Mouse (Mus musculus) yolk sac, embryonic 10.5 days (tissue): ENCODE data around the gene Hist1h2ai.
A peak's percentile ranks its signal among the peaks of the same experiment; 100 is the strongest.

Experiments
- DNase-seq: peaks from one replicate; pipeline ENCODE4 v3.0.0-alpha.2; 2017; ENCODE audit warnings: low spot score

Gene Hist1h2ai

DNA sequence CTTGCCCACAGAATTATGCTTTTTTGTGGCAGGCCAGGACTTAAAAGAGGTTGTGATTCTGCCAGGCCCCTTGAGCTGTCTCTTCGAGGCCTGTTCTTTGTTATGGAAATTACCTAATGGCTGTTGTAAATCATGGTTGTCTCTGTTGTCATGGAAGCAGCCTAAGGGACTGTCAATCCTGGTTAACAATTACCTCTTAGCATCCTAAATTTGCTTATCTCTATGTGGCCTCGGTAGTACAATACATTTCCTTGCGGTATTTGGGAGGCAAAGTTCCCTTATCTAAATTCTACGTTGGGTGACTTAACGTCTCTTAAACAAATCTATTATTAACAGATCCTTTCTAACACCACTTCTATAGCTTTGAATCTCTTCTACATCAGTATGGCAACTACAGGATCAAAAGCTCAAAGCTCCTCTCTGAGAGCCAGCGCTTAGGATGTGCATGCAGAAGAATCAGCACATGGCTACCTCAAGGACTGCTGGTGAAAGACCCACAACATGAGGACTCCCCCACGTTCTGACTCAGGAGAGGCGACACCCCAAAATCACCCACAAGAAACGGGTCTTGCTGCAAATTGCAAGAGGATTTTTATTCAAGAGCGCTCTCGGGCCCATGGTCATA is 11.8 kb downstream of the Hist1h2ai start:
- DNase-seq = peak; percentile 53

DNA sequence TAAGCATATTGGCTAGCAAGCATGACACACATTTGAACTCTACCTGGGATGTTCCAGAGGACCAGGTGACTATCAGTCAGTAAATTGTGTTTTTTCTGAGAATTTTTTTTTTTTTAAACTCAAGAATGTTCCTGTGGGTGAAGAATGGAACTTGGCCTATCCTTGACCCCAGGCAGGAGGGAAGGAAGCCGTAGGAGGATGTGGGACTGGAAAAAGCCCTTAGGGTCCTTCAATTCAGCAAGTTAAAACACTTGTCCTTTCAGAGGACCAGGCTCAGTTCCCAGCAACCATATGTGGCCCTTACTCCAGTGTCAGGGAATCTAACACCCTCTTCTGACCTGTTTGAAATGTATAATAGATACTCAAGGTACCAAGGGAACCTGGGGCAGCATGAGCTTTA is 13.3 kb downstream of the Hist1h2ai start:
- DNase-seq = no peak

DNA sequence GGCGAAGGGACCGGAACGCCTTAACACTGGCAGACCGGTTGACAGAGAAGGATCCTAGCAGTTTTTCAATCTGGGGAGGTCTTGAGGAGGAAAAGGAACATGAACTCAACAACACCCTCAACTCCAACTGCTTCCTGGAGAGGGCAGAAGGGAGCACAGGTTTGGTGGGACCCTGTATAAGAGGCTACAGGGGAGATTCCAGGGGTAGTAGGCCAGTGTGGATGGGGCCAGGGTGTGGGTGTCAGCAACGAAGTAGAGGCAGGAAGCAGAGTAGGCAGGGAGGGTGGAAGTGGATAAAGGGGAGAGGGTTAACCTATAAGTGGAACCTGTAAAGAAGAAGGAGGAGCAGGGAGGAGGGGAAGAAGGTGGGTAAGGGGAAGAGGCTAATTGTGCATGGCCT is 17.2 kb downstream of the Hist1h2ai start:
- DNase-seq = no peak

DNA sequence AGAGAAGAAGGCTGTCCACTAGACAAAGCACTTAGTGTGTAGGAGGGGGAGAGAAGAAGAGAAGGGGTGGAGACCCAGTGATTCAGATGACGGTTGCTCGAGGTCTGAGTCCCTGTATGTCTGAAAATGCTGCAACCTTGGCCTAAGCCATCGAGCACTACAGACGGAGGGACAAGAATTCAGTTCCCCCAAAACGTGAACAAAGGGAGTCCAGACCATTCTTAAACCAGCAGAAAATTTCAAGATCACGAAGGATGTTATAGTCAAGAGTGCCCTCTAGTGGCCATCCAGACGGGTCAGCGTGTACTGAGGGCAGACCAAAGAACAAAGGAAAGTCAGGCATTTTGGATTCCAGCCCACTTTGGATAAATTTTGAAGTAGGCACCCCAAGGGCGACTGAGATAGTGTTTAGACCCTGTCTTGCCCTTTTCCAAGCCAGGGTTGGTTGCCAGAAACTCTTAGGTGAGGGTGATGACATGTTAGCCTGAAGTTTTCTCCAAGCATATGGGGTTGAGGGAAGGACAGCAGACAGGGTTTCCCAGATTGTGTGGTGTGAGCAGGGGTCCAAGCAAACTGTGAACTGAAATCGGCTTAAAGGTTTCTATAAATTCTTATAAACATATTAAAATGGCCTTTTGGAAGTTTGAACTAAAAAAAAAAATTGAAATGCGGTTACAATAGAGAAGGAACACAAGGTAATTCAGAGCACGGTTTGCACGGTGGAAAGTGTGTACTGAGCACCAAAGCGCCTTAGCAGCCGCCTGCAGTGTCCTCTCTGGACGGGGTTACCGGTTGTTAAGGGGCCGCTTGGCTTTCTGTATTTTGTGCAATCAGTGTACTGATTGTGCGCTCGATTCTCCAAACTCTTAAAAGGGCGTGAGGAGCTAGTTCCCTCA is 18.0 kb downstream of the Hist1h2ai start:
- peak; percentile 85 for DNase-seq

DNA sequence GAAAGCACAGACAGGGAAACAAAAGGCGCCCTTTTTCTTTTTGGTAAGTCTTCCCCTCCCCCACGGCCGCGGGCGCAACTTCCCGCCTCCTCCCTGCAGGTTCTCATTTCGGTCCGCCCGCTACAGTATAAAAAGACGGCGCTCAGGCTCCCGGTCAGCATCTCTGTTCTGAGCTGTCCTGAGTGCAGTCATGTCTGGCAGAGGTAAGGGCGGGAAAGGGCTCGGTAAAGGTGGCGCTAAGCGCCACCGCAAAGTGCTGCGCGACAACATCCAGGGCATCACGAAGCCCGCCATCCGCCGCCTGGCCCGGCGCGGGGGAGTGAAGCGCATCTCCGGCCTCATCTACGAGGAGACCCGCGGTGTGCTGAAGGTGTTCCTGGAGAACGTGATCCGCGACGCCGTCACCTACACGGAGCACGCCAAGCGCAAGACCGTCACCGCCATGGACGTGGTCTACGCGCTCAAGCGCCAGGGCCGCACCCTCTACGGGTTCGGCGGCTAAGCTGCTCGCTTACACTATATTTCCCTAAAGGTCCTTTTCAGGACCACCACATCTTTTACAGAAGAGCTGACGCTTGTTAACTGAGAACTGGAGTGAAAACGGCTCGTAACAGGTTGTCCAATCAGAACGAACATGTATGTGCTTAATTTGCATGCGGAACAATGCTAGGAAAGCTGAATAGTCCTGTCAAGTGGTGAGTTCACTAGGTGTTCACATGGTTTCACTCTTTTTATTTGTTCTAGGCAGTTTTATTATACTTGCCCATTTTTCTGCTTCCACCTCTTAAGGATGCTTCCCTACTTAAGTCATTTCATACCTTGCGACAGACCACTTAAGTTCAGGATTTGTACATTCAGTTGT is 18.9 kb downstream of the Hist1h2ai start, which contains the start of gene Hist1h4j:
Hist1h4j (plus strand) TSS at position 159 of the 862 bp plus-strand sequence.
- peak; percentile 92 for DNase-seq

DNA sequence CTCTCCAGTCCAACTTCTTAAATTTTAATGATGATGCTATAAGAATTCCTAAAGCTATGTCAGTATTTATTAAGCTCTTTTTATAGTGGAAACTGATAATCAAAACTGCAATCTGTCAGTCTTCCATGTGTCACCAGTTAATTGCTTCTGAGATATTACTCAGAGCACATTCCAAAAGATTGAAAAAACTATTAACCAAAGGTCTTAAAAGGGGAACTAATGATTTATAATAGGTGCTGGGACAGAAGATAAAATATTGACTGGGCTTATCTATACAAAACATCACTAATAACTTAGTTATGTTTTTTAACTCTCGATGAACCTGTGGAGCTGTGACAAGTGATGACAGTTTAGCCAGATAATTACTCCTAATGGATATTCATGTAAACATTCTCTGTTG is 28.8 kb downstream of the Hist1h2ai start:
- DNase-seq = no peak

DNA sequence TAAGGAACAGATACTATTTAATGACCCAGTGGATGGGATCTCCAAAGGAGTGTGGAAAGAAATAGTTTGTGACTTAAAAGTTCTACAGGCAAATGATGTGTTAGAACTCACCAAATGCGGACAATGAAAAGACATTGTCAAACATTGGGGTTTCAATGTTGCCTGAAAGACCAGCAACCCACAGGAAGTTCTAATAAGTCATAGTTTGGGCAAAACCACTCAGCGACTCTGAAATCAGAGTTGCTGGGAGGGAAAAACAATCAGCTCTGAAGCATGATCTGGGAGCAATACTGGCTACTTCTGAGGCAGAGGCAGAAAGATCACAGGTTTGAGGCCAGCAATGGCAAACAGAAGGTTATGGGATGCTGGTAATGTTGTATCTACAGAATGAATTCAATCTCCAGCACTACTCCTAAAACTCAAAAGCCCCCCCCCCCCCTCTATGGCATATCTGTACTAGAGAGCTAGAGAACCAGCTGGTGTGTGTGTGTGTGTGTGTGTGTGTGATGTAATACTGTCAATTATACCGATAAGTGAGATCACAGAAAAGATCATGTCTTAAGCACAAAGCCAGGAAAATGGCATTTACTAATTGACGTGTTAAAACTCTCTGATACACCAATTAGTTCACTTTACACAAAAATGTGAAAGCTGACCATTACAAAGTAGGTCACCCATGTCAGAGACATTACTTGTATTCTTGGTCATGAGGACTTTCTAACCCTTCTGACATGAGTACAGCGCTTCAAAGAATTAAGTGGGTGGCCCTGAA is 33.4 kb downstream of the Hist1h2ai start:
- peak; percentile 51 for DNase-seq

DNA sequence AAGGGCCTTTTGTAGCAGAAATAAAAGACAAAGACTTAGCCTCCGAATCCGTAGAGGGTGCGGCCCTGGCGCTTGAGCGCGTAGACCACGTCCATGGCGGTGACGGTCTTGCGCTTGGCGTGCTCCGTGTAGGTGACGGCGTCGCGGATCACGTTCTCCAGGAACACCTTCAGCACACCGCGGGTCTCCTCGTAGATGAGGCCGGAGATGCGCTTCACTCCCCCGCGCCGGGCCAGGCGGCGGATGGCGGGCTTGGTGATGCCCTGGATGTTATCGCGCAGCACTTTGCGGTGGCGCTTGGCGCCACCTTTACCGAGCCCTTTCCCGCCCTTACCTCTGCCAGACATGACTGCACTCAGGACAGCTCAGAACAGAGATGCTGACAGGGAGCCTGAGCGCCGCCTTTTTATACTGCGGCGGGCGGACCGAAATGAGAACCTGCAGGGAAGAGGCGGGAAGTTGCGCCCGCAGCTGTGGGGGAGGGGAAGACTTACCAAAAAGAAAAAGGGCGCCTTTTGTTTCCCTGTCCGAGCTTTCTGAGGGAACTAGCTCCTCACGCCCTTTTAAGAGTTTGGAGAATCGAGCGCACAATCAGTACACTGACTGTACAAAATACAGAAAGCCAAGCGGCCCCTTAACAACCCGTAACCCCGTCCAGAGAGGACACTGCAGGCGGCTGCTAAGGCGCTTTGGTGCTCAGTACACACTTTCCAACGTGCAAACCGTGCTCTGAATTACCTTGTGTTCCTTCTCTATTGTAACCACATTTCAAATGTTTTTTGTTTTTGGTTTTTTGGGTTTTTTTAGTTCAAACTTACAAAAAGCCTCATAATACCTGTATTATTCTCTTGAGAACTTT is 34.2 kb downstream of the Hist1h2ai start, which contains the start of gene Hist1h4k:
Hist1h4k (minus strand) TSS at position 347 of the 859 bp plus-strand sequence.
- DNase-seq = peak; percentile 94

DNA sequence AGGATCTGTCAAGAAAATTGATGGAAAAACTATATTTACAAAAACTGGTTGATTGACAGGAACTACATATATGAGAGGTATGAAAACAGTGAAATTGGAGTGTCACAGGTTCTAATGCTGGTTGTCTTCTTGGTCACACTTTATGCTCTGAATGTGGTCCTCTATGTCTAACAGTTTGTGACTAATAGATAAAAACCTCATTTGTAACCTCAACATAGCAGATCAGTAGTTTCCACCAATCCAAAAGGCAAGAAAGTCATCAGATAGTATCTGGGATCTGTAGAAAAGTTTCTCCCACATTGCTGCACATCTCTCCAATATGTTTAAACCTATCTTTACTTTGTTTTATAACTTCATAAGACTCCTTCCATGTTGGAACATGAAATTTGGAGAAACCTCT is 35.2 kb downstream of the Hist1h2ai start:
- no peak for DNase-seq

DNA sequence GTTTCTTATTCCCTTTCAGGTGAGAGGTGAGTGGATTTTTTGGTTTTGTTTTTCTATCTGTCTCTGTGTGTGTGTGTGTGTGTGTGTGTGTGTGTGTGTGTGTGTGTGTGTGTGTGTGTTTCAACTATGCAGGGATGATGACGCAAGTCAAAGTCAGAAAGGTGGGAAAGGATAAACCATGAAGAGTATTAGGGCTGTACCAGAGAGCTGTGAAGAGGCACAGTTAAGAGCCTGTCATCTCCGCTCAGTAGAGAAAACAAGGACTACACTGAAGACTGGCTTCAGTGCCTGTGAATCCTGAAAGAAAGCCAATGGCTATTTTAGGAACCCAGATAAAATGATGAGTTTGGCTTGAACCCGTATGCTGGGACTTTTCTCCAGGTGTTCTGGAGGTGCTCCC is 35.6 kb downstream of the Hist1h2ai start:
- DNase-seq = no peak

DNA sequence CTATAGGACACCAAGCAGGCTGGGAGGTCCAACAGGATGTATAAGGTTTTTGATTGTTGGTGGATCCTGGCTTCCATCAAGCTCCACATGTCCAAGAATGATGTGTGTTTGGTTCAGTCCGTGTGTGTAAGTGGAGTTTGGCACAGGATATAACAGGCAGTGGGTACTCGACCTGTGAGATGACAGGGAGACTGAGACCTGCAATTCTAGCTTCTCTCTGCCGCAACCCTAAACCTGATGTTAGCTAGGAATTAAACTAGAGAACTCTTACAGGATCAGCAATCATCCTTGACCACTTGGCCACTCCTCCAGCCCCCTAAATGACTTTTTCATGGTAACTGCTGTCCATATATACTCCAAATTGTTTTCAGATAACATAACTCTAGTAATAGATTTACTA is 36.1 kb downstream of the Hist1h2ai start:
- peak; percentile 20 for DNase-seq

DNA sequence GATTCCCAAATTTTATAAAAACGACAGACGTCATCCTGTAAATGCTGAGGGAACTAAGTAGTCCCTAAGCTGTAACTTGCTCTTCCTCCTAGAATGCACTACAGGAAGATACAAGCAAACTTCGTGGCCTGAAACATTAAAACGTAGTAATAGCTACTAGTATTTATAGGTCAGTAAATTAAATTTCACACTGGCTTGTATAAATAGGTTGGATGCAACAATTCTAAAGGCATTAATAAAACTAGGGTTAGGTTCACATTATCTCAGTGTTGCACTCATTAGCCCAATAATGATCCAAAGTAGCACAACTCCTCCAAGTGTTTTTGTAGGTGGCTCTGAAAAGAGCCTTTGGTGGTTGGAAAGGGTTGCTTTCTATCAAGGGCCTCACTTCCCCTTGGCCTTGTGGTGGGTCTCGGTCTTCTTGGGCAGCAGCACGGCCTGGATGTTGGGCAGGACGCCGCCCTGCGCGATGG is 36.9 kb downstream of the Hist1h2ai start:
- peak; percentile 51 for DNase-seq

DNA sequence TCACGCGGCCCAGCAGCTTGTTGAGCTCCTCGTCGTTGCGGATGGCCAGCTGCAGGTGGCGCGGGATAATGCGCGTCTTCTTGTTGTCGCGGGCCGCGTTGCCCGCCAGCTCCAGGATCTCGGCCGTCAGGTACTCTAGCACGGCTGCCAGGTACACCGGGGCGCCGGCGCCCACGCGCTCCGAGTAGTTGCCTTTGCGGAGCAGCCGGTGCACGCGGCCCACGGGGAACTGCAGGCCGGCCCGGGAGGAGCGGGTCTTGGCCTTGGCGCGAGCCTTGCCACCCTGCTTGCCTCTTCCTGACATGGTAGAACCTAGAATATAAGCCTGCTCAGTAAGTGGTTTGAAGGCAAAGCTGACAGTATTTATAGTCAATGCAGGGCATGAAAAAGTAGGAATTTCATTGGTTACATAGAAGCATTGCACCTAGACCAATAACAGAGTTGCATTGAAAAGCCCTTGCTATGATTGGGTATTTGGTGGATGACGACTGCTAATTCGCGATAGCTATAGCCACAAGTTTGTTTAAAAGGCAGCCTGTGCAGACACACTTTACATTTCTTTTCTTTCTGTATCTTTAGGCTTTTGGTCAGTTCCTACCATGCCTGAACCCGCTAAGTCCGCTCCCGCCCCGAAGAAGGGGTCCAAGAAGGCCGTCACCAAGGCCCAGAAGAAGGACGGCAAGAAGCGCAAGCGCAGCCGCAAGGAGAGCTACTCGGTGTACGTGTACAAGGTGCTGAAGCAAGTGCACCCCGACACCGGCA is 37.5 kb downstream of the Hist1h2ai start, which contains the start of the genes Hist1h2ak and Hist1h2bn:
Hist1h2ak (minus strand) TSS at position 304 of the 762 bp plus-strand sequence.
Hist1h2bn (plus strand) TSS at position 600 of the 762 bp plus-strand sequence.
- peak; percentile 92 for DNase-seq

DNA sequence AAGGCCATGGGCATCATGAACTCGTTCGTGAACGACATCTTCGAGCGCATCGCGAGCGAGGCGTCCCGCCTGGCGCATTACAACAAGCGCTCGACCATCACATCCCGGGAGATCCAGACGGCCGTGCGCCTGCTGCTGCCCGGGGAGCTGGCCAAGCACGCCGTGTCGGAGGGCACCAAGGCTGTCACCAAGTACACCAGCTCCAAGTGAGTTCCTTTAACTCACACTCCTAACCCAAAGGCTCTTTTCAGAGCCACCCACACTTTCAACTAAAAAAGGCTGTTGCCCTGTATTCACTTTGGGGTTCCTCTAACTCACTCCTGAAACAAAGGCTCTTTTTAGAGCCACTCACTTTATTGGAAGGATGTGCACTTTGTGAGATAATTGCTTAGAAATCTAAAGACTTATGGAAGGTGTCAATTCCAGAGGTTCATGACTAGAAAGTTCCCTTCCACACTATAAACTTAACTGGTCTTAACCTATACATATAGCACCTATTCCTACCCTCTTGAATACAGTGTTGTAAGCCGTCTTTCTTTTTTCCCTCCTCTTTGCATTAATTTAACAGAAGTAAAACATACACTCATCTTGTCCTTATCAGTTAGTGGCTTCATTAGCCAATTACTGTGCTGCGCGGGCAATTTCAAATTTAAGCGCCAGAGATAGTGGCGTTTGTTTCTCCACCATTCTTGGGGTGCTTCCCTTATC is 38.2 kb downstream of the Hist1h2ai start:
- DNase-seq = peak; percentile 51

DNA sequence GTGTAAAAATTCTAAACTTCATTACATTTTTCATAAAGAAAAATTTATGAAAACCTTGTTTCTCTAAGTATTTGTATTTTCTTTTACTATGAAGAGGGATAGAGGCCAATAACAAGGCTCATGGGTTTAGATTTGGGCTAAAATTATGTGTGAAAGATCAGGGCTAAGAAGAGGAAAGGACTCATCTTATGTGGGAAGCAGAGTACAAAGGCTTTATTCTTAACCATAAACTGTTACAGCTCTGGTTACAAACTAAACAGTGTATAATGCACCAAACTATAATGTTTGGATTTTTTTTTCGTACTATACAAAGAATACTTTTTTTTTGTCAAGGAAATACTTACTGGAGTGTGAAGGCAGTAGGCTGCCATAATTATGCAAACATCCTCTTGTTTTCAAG is 39.5 kb downstream of the Hist1h2ai start:
- DNase-seq = no peak
